Mouse (Mus musculus) spleen, postnatal 4 days (tissue): ENCODE measurements around the gene Lrp2bp.

Experiments
- DNase-seq, 2 experiments: peaks; one replicate each; pipeline ENCODE4 v3.0.0; 2022; ENCODE audit warnings: low spot score in 2 of 2

The Lrp2bp gene

DNA sequence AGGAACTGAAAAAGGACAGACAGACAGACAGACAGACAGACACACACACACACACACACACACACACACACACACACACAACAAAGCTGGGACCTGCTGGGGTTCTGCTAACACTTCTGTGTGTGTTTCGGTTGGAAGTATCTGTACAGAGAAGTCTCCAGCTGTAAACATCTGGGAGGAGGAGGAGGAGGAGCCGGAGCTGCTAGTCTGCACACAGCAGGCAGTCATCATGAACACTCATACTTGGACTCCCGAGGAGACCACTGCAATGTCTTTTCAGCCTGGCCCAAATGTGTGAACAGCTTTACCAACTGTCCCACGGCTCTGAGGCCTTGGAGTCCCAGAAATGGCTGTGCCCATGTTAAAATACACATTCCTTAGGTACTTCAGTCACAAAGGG is 25.3 kb downstream of the Lrp2bp start:
- DNase-seq: no peak

DNA sequence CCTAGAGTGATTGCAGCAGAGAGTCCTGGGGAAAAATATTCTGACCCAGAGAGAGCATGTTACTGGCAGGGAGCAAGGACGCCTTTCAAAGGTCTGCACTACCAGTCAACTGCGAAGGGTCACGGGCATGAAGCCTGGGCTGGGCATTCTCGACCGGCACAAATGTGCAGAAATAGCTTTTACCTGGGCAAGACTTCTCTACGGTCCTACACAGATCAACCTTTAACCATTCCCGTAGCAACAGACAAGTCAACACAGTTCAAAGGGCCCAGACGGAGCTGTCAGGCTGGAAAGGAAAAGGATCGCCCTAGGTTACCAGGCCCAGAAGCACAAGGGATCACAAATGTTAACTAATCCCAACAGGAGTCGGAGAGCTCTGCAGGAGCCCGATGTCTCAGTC is 37.1 kb downstream of the Lrp2bp start:
- peak in 1 of 2 experiments; percentile 28 for DNase-seq

GRCm38 (mm10) chr8:46039666-46040065 is 40.6 kb downstream of the Lrp2bp start:
- DNase-seq: no peak

- DNase-seq: peak in 1 of 2 experiments; percentile 52
Measured at GRCm38 (mm10) chr8:46040260-46040659, 41.2 kb downstream of the Lrp2bp start.

- DNase-seq: no peak
Measured at GRCm38 (mm10) chr8:46072798-46073197, 73.7 kb downstream of the Lrp2bp start.

DNA sequence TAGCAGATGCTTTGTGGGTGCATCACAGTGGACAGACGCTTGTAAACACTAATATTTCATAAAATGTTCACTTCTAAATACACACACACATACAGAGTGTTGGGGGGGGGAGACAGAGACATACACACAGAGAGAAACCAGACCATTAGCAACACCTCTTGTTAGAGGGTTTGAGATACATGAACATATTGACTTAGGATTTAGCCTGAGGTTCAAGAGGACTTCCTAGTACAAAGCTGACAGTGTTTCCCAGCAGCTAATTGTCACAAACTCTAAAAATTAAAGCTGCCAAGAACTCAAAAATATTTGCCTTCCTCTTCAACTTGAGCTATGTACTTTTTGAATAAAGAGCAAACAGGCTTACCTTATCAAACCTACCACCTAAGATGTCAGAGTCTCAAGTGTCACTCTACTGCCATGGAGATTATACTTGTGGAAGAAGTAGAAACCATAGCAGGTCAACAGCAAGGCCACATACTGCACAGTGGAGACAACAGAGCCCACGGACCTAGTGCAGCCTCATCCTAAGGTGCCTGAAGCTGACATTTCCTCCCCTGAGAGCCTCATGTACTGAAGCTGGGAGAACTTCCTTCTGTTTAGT is 74.5 kb downstream of the Lrp2bp start:
- no peak for DNase-seq

DNA sequence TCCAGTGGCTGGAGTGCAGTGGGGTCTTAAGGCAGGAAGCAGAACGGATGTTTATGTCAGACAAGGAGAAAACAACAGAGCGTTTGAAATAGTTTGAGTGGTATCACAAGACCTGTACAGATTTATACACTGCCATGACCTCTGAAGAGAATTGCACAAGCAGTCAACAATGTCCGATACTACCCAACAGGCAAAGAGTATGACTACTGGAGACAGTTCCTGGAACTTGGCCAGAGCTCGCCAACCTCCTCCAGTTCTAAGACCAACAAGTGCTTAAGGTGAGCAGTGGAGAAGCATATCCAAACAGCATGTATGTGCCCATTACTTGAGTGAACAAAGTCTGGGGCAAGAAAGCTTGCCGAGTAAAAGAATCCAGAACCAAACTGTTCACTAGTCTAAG is 76.1 kb downstream of the Lrp2bp start:
- DNase-seq: no peak

GRCm38 (mm10) chr8:46078866-46079265 is 79.8 kb downstream of the Lrp2bp start:
- no peak for DNase-seq
